Mouse (Mus musculus): Measurements from ENCODE around the gene Ccnjl. TPM values are rescaled to one million over a fixed set of nuclear protein-coding genes. Genes with fewer than 3 reads are reported as not detected.

Gene Ccnjl
- polyA plus RNA-seq, 1 experiment from 2014 or later: 7.7 TPM

GRCm38 (mm10) chr11:43618403-43618802 lies 89.8 kb downstream of the Ccnjl start:
- DNase-seq (ENCODE audit: low spot score) (peak; percentile 52), ATAC-seq (peak; percentile 80)
- H3K4me1 ChIP-seq (ENCODE audit: control insufficient read depth, insufficient read depth, low read length): peaks cover 6% of the 10 kb centered on the region; the same call in 1 of the 2 replicates
- H3K4me3 ChIP-seq (ENCODE audit: low read depth, low read length): no peak overlapping the region
- 50% methylated on average over 7 of the region's 7 CpGs for WGBS
- 0 out of 2 replicates have a peak overlapping the region, but pooled peaks have one; percentile 13 for H3K9ac ChIP-seq (ENCODE audit: low read length)
- peak overlapping the region; percentile 33; the same call in 1 of the 2 replicates for H3K27ac ChIP-seq (ENCODE audit: low read depth, low read length)
- no peaks in the 10 kb centered on the region for H3K36me3 ChIP-seq (ENCODE audit: control insufficient read depth, insufficient read depth, low read length)
- H3K27me3 ChIP-seq (replicated peaks; ENCODE audit: control insufficient read depth, insufficient read depth, low read length): no peaks in the 10 kb centered on the region
- no peaks in the 10 kb centered on the region for H3K9me3 ChIP-seq (replicated peaks; ENCODE audit: control insufficient read depth, low read length)
- no peak overlapping the region for H3K4me2 ChIP-seq (ENCODE audit: low read length)

- Histone ChIP-seq H3K27ac (ENCODE audit: low read depth, low read length) (no peak overlapping the region), H3K36me3 (ENCODE audit: control insufficient read depth, insufficient read depth, low read length) (no peaks in the 10 kb centered on the region), H3K4me2 (ENCODE audit: low read length) (no peak overlapping the region), H3K9me3 (replicated peaks; ENCODE audit: control insufficient read depth, low read length) (no peaks in the 10 kb centered on the region), H3K4me1 (ENCODE audit: control insufficient read depth, insufficient read depth, low read length) (peaks cover 13% of the 10 kb centered on the region), H3K9ac (ENCODE audit: low read length) (no peak overlapping the region), H3K4me3 (ENCODE audit: low read depth, low read length) (no peak overlapping the region), H3K27me3 (replicated peaks; ENCODE audit: control insufficient read depth, insufficient read depth, low read length) (no peaks in the 10 kb centered on the region)
- DNase-seq (ENCODE audit: low spot score): no peak
- WGBS: 88% methylated on average over 5 of the region's 5 CpGs
- ATAC-seq: no peak
These were observed 93.2 kb downstream of the Ccnjl start for GRCm38 (mm10) chr11:43621769-43622168.

GRCm38 (mm10) chr11:43624341-43624740 lies 95.8 kb downstream of the Ccnjl start:
- Histone ChIP-seq H3K4me3 (ENCODE audit: low read depth, low read length) (no peak overlapping the region), H3K27ac (ENCODE audit: low read depth, low read length) (no peak overlapping the region), H3K9ac (ENCODE audit: low read length) (no peak overlapping the region), H3K36me3 (ENCODE audit: control insufficient read depth, insufficient read depth, low read length) (no peaks in the 10 kb centered on the region), H3K4me1 (ENCODE audit: control insufficient read depth, insufficient read depth, low read length) (peaks cover 11% of the 10 kb centered on the region), H3K27me3 (replicated peaks; ENCODE audit: control insufficient read depth, insufficient read depth, low read length) (no peaks in the 10 kb centered on the region), H3K4me2 (ENCODE audit: low read length) (no peak overlapping the region), H3K9me3 (replicated peaks; ENCODE audit: control insufficient read depth, low read length) (no peaks in the 10 kb centered on the region)
- peak; percentile 24 for DNase-seq (ENCODE audit: low spot score)
- 94% methylated on average over 1 of the region's 1 CpGs for WGBS
- ATAC-seq: no peak

GRCm38 (mm10) chr11:43626300-43626926 lies 97.8 kb downstream of the Ccnjl start:
- no peaks in the 10 kb centered on the region for H3K9me3 ChIP-seq (replicated peaks; ENCODE audit: control insufficient read depth, low read length)
- no peaks in the 10 kb centered on the region for H3K36me3 ChIP-seq (ENCODE audit: control insufficient read depth, insufficient read depth, low read length)
- 0 out of 2 replicates have a peak overlapping the region, but pooled peaks have one; percentile 33 for H3K27ac ChIP-seq (ENCODE audit: low read depth, low read length)
- H3K9ac ChIP-seq (ENCODE audit: low read length): peak overlapping the region; percentile 51
- 0 out of 2 replicates have a peak overlapping the region, but pooled peaks have one; percentile 10 for H3K4me3 ChIP-seq (ENCODE audit: low read depth, low read length)
- 9% methylated on average over 12 of the region's 12 CpGs for WGBS
- H3K4me2 ChIP-seq (ENCODE audit: low read length): peak overlapping the region; percentile 47
- peak; percentile 74 for ATAC-seq
- peaks cover 11% of the 10 kb centered on the region for H3K4me1 ChIP-seq (ENCODE audit: control insufficient read depth, insufficient read depth, low read length)
- DNase-seq (ENCODE audit: low spot score): peak; percentile 73
- H3K27me3 ChIP-seq (replicated peaks; ENCODE audit: control insufficient read depth, insufficient read depth, low read length): no peaks in the 10 kb centered on the region

- H3K27me3 ChIP-seq (replicated peaks; ENCODE audit: control insufficient read depth, insufficient read depth, low read length): no peaks in the 10 kb centered on the region
- H3K4me3 ChIP-seq (ENCODE audit: low read depth, low read length): no peak overlapping the region
- no peaks in the 10 kb centered on the region for H3K36me3 ChIP-seq (ENCODE audit: control insufficient read depth, insufficient read depth, low read length)
- 0 out of 2 replicates have a peak overlapping the region, but pooled peaks have one; percentile 33 for H3K27ac ChIP-seq (ENCODE audit: low read depth, low read length)
- ATAC-seq (no peak; the same call in 1 of the 2 replicates), DNase-seq (ENCODE audit: low spot score) (no peak)
- no peaks in the 10 kb centered on the region for H3K9me3 ChIP-seq (replicated peaks; ENCODE audit: control insufficient read depth, low read length)
- H3K9ac ChIP-seq (ENCODE audit: low read length): peak overlapping the region; percentile 51
- H3K4me2 ChIP-seq (ENCODE audit: low read length): peak overlapping the region; percentile 47
- 33% methylated on average over 18 of the region's 18 CpGs for WGBS
- H3K4me1 ChIP-seq (ENCODE audit: control insufficient read depth, insufficient read depth, low read length): peaks cover 11% of the 10 kb centered on the region
These were observed 98.5 kb downstream of the Ccnjl start for GRCm38 (mm10) chr11:43626927-43627645.

GRCm38 (mm10) chr11:43631645-43632044 lies 103.1 kb downstream of the Ccnjl start:
- Histone ChIP-seq H3K4me1 (ENCODE audit: control insufficient read depth, insufficient read depth, low read length) (peaks cover 10% of the 10 kb centered on the region), H3K4me3 (ENCODE audit: low read depth, low read length) (no peak overlapping the region), H3K4me2 (ENCODE audit: low read length) (no peak overlapping the region), H3K9ac (ENCODE audit: low read length) (no peak overlapping the region), H3K27me3 (replicated peaks; ENCODE audit: control insufficient read depth, insufficient read depth, low read length) (no peaks in the 10 kb centered on the region), H3K27ac (ENCODE audit: low read depth, low read length) (no peak overlapping the region), H3K9me3 (replicated peaks; ENCODE audit: control insufficient read depth, low read length) (no peaks in the 10 kb centered on the region), H3K36me3 (ENCODE audit: control insufficient read depth, insufficient read depth, low read length) (no peaks in the 10 kb centered on the region)
- no peak for DNase-seq (ENCODE audit: low spot score)
- ATAC-seq: no peak
- 88% methylated on average over 9 of the region's 9 CpGs for WGBS

GRCm38 (mm10) chr11:43632566-43632965 lies 104.0 kb downstream of the Ccnjl start:
- ATAC-seq (no peak), DNase-seq (ENCODE audit: low spot score) (no peak)
- Histone ChIP-seq H3K4me2 (ENCODE audit: low read length) (no peak overlapping the region), H3K9me3 (replicated peaks; ENCODE audit: control insufficient read depth, low read length) (no peaks in the 10 kb centered on the region), H3K4me1 (ENCODE audit: control insufficient read depth, insufficient read depth, low read length) (peaks cover 6% of the 10 kb centered on the region; the same call in 1 of the 2 replicates), H3K27ac (ENCODE audit: low read depth, low read length) (no peak overlapping the region), H3K4me3 (ENCODE audit: low read depth, low read length) (no peak overlapping the region), H3K36me3 (ENCODE audit: control insufficient read depth, insufficient read depth, low read length) (no peaks in the 10 kb centered on the region), H3K27me3 (replicated peaks; ENCODE audit: control insufficient read depth, insufficient read depth, low read length) (no peaks in the 10 kb centered on the region), H3K9ac (ENCODE audit: low read length) (no peak overlapping the region)
- WGBS: 65% methylated on average over 4 of the region's 4 CpGs

GRCm38 (mm10) chr11:43633165-43633564 lies 104.6 kb downstream of the Ccnjl start:
- WGBS: 78% methylated on average over 6 of the region's 6 CpGs
- H3K27ac ChIP-seq (ENCODE audit: low read depth, low read length): no peak overlapping the region
- no peaks in the 10 kb centered on the region for H3K36me3 ChIP-seq (ENCODE audit: control insufficient read depth, insufficient read depth, low read length)
- no peak overlapping the region for H3K4me3 ChIP-seq (ENCODE audit: low read depth, low read length)
- ATAC-seq: peak; percentile 35; the same call in 1 of the 2 replicates
- H3K4me1 ChIP-seq (ENCODE audit: control insufficient read depth, insufficient read depth, low read length): peaks cover 6% of the 10 kb centered on the region; the same call in 1 of the 2 replicates
- no peak for DNase-seq (ENCODE audit: low spot score)
- no peaks in the 10 kb centered on the region for H3K9me3 ChIP-seq (replicated peaks; ENCODE audit: control insufficient read depth, low read length)
- no peak overlapping the region for H3K9ac ChIP-seq (ENCODE audit: low read length)
- no peak overlapping the region for H3K4me2 ChIP-seq (ENCODE audit: low read length)
- H3K27me3 ChIP-seq (replicated peaks; ENCODE audit: control insufficient read depth, insufficient read depth, low read length): no peaks in the 10 kb centered on the region

Measured in forebrain, embryonic 14.5 days (tissue).